Mouse (Mus musculus) T-helper 2 cell (primary cell): ENCODE results near the gene Hs1bp3.

ENCODE experiments used
- in situ Hi-C: fragments of 300-600 bp; cut with MboI, MseI; formaldehyde crosslinking; loops from one replicate; pipeline ENCODE4 v1.15.1; 2025; ENCODE audit warnings: high pct_unique_total_duplicates

The Hs1bp3 gene

DNA sequence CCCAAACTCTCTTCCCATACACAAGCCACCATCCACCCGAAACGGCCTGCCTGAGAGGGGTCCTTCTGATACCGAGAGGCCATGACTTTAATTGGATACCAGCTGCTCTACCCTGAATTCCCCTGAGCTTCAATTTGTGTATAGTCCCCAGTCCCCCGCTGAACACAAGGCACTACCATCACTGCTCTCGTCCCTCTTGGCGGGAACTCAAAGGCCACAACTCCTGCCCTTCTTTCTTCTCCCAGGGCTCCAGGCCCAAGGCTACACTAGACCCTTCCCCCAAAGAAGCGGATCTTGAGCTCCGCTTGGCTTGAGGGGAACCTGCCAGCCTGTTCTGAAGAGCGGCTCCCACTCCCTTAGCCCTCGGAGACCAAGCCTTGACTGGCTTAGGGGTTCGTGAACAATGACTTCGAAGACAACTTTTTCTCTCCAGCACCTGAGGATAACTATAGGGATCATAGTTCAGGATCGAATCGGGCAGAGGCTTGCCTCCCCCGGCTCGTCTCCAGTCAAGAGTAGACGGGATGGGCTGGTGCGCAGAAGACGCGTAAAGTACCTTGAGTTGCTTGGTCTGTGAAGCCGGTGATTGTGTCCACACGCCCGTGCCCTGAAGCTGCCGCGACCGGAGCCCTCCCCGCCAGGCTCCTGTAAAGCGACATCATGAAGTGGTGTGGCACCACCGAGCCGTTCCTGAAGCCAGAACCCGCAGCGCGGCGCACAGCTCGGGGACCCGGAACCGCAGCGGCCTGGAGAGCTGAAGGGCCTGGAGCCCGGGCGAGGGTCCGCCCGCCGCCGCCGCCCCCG is 12.0 kb upstream of the Hs1bp3 start:
- in situ Hi-C loops, result loop anchor here (5.0 kb wide), 1 partner anchor 244 kb away; no protein-coding TSS in a partner anchor

DNA sequence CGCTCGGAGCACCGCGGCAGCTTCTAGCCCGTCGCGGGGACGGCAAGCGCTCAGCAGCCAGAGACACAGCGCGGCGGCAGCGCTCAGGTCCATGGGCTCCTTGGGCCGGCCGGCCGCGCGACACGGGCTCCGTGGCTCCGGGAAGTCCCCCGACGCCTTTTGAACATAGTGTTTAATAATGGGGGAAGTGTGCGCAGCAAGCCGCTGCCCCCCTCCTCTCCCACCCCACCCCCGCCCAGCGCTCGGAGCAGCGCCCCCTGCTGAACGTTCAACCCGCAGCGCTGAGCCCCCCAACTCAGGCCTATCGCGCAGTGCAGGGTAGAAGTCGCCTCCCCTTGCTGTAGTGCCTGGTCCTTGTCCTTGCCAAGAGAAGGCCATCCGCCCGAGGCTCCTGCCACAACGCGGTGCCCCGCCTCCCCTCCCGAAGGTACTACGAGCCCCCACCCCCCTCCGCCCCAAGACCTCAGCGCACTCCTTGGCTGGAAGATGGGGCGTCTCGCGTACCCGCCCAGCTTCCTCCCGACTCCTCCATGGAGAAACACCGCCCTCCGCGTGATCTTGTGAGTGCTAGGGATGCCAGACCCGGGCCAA is 11.3 kb upstream of the Hs1bp3 start, which contains the start of gene Gdf7:
Gene Gdf7 (minus strand): TSS at position 114 of the 591 bp plus-strand sequence.
- in situ Hi-C loops, result loop anchor here (5.0 kb wide), 1 partner anchor 245 kb away; no protein-coding TSS in a partner anchor

GRCm38 (mm10) chr12:8305258-8305657 is 8.0 kb upstream of the Hs1bp3 start:
- in situ Hi-C loops, result no loop called here

DNA sequence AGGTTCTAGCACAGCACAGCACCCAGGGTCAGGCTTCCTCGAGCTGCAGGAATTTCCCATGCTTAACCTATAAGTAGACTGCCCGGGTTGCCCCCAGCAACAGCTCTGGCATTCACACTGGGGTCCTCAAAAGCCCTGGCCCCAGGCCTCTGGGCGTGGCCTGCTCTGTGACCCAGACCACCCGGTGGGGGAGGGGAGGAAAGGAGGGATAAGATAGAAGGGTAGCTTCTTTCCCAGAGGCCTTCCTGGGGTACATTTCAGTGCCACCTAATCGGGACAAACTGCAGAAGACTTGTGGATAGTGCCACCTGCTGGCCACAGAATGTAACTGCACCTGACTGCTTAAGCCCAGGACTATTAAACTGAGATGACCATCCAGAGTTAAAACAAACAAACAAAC is 6.8 kb upstream of the Hs1bp3 start:
- in situ Hi-C loops, result no loop called here

DNA sequence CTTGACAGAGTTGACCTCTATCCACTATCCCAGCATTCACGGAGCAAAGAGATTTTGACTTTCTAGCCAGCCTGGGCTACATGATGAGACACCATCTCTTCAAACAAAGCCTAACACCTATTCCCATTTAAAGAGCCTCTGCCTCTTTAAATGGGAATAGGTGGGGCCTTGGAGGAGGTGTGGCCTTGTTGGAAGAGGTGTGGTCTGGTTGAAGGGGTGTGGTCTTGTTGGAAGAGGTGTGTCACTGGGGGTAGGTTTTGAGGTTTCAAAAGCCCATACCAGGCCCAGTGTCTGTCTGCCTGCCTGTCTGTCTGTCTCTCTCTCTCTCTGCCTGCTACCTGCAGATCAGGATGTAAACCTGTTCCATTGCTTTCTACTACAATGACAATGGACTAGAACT is 6.3 kb upstream of the Hs1bp3 start:
- in situ Hi-C loops, result no loop called here

- in situ Hi-C loops, result no loop called here
These were observed 2.2 kb upstream of the Hs1bp3 start for GRCm38 (mm10) chr12:8310992-8311391.

DNA sequence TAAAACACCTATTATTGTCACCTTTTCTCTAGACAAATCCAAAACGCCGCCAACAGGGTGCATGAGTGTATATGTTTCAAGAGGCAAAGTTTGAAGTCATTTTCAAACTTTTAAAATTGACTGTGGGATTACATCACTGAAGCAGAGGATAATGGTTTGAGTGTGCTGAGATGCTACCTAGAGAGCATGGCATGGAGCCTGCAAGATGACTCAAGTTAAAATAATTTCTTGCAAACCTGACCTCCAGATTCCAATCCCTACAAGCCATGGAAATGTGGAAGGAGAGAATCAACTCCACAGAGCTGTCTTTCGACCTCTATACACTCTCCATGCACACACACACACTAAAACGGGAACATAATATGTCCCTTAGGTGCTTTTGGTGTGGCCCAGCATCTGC is 966 bp upstream of the Hs1bp3 start:
- in situ Hi-C loops, result no loop called here

DNA sequence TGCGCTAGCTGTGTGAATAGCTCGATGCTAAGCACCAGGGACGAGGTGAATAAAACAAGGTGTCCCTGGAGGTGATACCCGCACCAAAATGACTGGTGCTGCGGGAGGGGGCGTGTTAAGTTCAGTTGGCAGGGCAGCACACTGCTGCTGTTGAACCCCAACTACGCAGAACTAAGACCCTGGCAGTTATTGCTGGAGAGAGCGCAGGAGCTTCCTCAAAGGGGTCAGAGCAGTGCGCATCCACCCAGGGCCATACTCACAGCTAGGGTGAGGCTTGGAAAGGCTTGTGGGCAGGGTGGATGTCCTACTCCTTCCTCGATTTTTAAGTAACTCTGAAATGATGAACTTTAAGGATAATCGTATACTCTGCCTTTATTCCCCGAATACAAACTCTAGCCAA is 541 bp downstream of the Hs1bp3 start:
- in situ Hi-C loops, result no loop called here

DNA sequence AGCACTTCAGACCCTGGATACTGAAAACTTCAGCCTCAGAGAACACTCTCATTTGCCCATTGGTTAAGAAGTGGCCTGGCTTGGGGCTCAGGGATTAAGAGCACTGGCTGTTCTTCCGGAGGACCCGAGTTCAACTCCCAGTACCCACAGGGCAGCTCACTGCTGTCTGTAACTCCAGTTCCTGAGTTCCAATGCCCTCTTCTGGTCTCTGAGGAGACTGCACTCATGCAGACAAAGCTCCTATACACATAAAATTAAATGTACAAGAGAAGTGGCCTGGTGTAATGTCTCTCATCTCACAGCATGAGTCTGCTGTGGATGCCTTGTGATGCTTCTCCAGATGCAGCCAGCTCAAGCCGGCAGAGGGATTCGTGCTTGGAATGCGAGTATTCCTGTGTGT is 3.3 kb downstream of the Hs1bp3 start:
- in situ Hi-C loops, result no loop called here

- in situ Hi-C loops, result loop anchor here (5.0 kb wide), 1 partner anchor 182 kb away; the partner anchor contains the start of gene Rhob
These were observed 7.0 kb downstream of the Hs1bp3 start for GRCm38 (mm10) chr12:8320084-8320713.

- in situ Hi-C loops, result loop anchor here (5.0 kb wide), 1 partner anchor 181 kb away; the partner anchor contains the start of gene Rhob
These were observed 8.3 kb downstream of the Hs1bp3 start for GRCm38 (mm10) chr12:8321506-8321905.

DNA sequence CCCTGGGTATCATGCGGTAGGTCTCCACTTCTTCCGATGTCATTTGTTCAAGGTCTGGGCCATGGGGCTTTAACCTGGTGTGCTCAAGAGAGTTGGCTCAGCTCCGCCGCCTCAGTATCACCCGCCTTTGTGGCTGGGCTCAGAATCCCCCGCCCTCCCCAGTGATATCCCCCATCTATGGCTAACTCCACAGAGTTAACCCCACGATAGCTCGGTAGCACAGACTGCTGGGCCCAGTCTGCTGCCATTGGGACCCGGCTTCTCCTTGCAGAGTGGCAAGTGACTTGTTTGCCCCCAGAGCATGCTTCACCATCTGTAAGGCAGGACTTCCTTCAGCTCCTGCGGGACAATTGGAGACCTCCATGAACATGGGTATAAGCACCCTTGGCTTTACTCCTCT is 10.9 kb downstream of the Hs1bp3 start:
- in situ Hi-C loops, result loop anchor here (5.0 kb wide), 1 partner anchor 178 kb away; the partner anchor contains the start of gene Rhob

GRCm38 (mm10) chr12:8325245-8325942 is 12.2 kb downstream of the Hs1bp3 start:
- in situ Hi-C loops, result no loop called here

DNA sequence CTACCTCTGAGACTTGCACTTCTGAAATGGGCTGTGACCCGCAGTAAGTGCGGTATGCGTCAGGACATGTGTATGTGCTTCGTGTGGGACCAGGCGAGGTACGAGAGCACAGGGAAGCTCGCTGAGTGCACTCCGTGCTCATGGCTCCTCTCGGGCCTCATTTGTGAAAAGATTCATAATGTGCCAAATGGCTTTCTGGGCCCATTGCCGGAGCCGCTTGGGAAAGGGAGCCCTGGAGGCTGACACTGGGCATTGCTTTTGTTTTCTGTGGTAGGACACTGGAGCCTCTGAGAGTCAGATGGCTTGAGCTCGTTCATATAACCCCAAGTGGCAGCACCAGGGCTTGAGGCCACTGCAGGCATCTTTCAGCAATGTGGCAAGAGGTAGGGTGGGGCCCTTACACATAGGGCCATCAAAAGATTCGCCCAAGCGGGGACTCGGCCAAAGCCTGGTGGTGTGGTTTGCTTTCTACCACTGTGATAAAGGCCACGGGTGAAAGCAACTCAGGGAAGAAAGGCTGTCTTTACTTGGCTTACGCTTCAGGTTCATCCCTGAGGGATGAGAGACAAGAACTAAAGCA is 12.8 kb downstream of the Hs1bp3 start:
- in situ Hi-C loops, result no loop called here

- in situ Hi-C loops, result no loop called here
These were observed 13.8 kb downstream of the Hs1bp3 start for GRCm38 (mm10) chr12:8326825-8327674.

DNA sequence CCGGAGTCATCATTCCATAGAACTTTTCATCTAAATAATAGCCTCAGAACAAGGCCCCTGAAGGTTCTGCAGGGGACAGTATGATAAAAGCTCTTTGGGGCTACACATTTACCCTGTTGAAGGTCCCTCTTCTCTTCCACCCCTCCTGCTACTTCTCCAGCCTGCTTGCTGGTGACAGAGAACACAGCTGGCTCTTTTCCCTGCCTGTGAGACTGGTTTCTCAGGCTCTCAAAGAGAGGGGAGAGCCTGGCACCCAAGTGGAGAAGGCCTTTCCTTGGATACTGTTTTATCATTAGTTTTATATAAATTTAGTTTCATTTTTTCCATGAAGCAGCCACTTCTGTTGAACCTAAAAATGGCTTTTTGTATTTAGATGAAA is 14.4 kb downstream of the Hs1bp3 start:
- in situ Hi-C loops, result no loop called here

GRCm38 (mm10) chr12:8329236-8329635 is 16.0 kb downstream of the Hs1bp3 start:
- in situ Hi-C loops, result no loop called here

DNA sequence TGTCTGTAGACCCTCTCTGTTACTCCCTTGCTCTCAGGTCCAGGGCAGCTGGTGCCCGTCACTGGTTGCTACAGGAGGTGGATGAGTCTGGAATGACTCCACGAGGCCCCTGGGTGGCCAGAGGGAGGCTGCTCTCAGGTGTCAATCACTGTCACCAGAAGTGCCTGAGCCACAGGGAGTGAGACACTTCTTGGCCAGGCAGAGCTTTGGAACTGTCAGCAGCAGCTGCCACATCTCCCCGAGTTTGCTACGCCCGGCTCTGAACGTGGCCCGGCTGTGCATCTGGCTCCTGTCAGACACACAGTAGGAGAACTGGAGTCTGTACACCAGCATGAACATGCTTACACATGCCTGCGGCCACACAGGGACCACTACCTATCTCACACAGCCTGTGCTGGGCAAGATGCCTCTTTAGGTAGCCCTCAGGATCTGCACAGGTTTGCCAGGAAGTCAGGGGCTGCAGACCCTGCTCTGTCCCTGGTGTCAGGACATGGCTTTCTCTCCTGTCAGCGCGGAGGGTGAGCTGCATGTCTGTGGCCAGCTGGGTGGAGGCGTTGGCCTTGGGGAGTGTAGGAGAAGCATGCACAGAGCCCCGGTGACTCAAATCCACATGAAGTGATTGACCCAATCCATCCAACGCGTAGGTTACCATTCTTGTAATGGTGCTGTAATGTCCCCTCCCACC is 18.4 kb downstream of the Hs1bp3 start:
- in situ Hi-C loops, result no loop called here

DNA sequence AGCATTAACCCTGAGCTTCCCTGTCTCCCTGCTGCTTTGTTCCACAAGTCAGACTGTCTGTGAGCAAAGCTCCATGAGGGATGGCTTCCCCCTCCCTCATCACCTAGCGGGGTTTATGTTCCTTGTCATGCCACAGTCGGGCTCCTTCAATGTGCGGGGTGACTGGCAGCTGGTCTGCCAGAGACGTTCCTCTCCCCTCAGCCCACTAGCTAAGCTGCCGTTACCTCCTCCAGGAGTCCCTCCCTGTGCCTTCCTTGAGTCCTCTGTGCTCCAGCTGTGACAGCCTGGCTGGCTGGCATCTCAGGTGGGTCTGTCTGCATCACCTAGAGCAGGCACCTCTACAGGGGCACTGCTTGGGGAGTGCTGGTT is 18.9 kb downstream of the Hs1bp3 start:
- in situ Hi-C loops, result no loop called here

DNA sequence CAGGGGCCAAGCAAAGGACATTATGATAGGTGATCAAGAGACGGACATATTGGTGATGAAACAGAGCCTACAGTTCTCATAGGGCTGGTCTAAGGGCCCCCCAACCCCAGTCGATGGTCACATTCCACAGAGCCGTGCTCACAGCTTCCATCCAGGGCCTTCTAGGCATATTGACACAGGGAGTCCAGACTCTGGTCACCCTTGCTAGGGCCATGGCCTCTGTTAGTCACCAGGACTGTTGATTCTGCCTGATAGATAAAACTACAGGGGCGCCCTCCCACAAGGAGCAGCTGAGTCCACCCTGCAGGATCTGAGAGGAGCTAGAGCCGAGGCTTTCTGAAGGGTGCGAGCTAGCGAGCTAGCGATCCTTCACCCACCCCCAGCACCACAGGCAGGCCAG is 20.4 kb downstream of the Hs1bp3 start:
- in situ Hi-C loops, result no loop called here
